Mouse (Mus musculus) cortical plate, adult 2 months (tissue): ENCODE results near the gene Grb14. TPM values are rescaled to one million over a fixed set of nuclear protein-coding genes. Genes with fewer than 3 reads are reported as not detected.
A peak's percentile ranks its signal among the peaks of the same experiment; 100 is the strongest.

Experiments
- H3K27ac ChIP-seq: fragments of 200-500 bp; 2 replicates; pipeline ENCODE4 v1.5.1; 2012; ENCODE audit warnings: low read length, control low read depth, inconsistent platforms; ENCODE audit not compliant: insufficient read depth
- H3K4me1 ChIP-seq: fragments of 200-500 bp; 2 replicates; pipeline ENCODE4 v1.6.1; 2011; ENCODE audit warnings: low read length; ENCODE audit not compliant: control insufficient read depth, insufficient read depth
- H3K4me3 ChIP-seq: fragments of 200-500 bp; 2 replicates; pipeline ENCODE4 v1.5.1; 2011; ENCODE audit warnings: mild to moderate bottlenecking, low read length, control low read depth; ENCODE audit not compliant: insufficient read depth
- CTCF ChIP-seq: fragments of 200-500 bp; IDR thresholded peaks from 2 replicates; pipeline ENCODE4 v1.5.1; 2011; ENCODE audit warnings: mild to moderate bottlenecking, control low read depth, low read length; ENCODE audit not compliant: insufficient read depth; ENCODE audit errors: extremely low read depth
- POLR2A ChIP-seq: fragments of 200-500 bp; IDR thresholded peaks from 2 replicates; pipeline ENCODE4 v1.6.1; 2011; ENCODE audit warnings: mild to moderate bottlenecking, low read length, control low read depth; ENCODE audit not compliant: insufficient read depth; ENCODE audit errors: extremely low read depth
- polyA plus RNA-seq: library from polyadenylated mRNA; depleted of rRNA; stranded (reverse); fragments of >200 nt; gene quantifications from 2 replicates; pipeline ENCODE4 v1.2.3, GENCODE M21; 2012

Gene Grb14
- polyA plus RNA-seq, 1 experiment, result 37.1 TPM

- Histone ChIP-seq H3K27ac (no peak overlapping the region), H3K4me1 (0 out of 2 replicates have a peak, but pooled peaks cover 1% of the 10 kb centered on the region), H3K4me3 (no peak overlapping the region)
- no peak for TF ChIP-seq POLR2A
These were observed 62.6 kb downstream of the Grb14 start for GRCm38 (mm10) chr2:64962196-64962595.

GRCm38 (mm10) chr2:64961381-64961780, 63.4 kb downstream of the Grb14 start:
- Histone ChIP-seq H3K4me3 (no peak overlapping the region), H3K4me1 (no peaks in the 10 kb centered on the region), H3K27ac (no peak overlapping the region)
- TF ChIP-seq POLR2A (no peak), CTCF (no peak)

- Histone ChIP-seq H3K4me1 (no peaks in the 10 kb centered on the region), H3K27ac (no peak overlapping the region)
These were observed 65.1 kb downstream of the Grb14 start for GRCm38 (mm10) chr2:64959657-64960056.

GRCm38 (mm10) chr2:64955441-64955840, 69.3 kb downstream of the Grb14 start:
- H3K27ac ChIP-seq, result no peak overlapping the region
- H3K4me1 ChIP-seq, result no peaks in the 10 kb centered on the region
- H3K4me3 ChIP-seq, result no peak overlapping the region
- no peak for TF ChIP-seq POLR2A
- no peak for TF ChIP-seq CTCF

More at GRCm38 (mm10) chr2:64959657-64960056, 65.1 kb downstream of the Grb14 start:
- no peak overlapping the region for H3K4me3 ChIP-seq
- TF ChIP-seq CTCF (no peak), POLR2A (no peak)

- TF ChIP-seq CTCF, result no peak
- TF ChIP-seq POLR2A, result no peak
- Histone ChIP-seq H3K4me1 (no peaks in the 10 kb centered on the region), H3K4me3 (no peak overlapping the region), H3K27ac (no peak overlapping the region)
These were observed 75.6 kb downstream of the Grb14 start for GRCm38 (mm10) chr2:64949210-64949609.

GRCm38 (mm10) chr2:64948418-64949169, 76.2 kb downstream of the Grb14 start:
- H3K4me1 ChIP-seq, result no peaks in the 10 kb centered on the region
- H3K27ac ChIP-seq, result no peak overlapping the region
- TF ChIP-seq POLR2A (no peak), CTCF (peak; percentile 68)
- H3K4me3 ChIP-seq, result no peak overlapping the region

- Histone ChIP-seq H3K27ac (no peak overlapping the region), H3K4me3 (no peak overlapping the region), H3K4me1 (no peaks in the 10 kb centered on the region)
- TF ChIP-seq CTCF, result 0 out of 2 replicates have a peak, but pooled peaks have one; percentile 7
- TF ChIP-seq POLR2A, result no peak
These were observed 77.3 kb downstream of the Grb14 start for GRCm38 (mm10) chr2:64947484-64947883.

GRCm38 (mm10) chr2:64920879-64921278, 103.9 kb downstream of the Grb14 start:
- Histone ChIP-seq H3K27ac (no peak overlapping the region), H3K4me3 (no peak overlapping the region), H3K4me1 (no peaks in the 10 kb centered on the region; the same call in 1 of the 2 replicates)
- no peak for TF ChIP-seq POLR2A
- TF ChIP-seq CTCF, result no peak

- H3K4me1 ChIP-seq, result no peaks in the 10 kb centered on the region; the same call in 1 of the 2 replicates
- no peak overlapping the region for H3K4me3 ChIP-seq
- no peak overlapping the region for H3K27ac ChIP-seq
- TF ChIP-seq POLR2A, result no peak
- TF ChIP-seq CTCF, result peak; percentile 29; the same call in 1 of the 2 replicates
These were observed 109.3 kb downstream of the Grb14 start for GRCm38 (mm10) chr2:64915448-64915847.

- Histone ChIP-seq H3K4me3 (no peak overlapping the region), H3K4me1 (no peaks in the 10 kb centered on the region; the same call in 1 of the 2 replicates), H3K27ac (no peak overlapping the region)
- TF ChIP-seq POLR2A (no peak), CTCF (peak; percentile 58)
These were observed 119.9 kb downstream of the Grb14 start for GRCm38 (mm10) chr2:64904877-64905276.

GRCm38 (mm10) chr2:64897844-64898243, 126.9 kb downstream of the Grb14 start:
- H3K27ac ChIP-seq, result no peak overlapping the region
- H3K4me1 ChIP-seq, result no peaks in the 10 kb centered on the region; the same call in 1 of the 2 replicates
- no peak overlapping the region for H3K4me3 ChIP-seq
- no peak for TF ChIP-seq POLR2A
- TF ChIP-seq CTCF, result no peak
